Mouse (Mus musculus) embryonic facial prominence, embryonic 14.5 days (tissue): ENCODE data around the gene Tkfc. TPM values are rescaled to one million over a fixed set of nuclear protein-coding genes. Genes with fewer than 3 reads are reported as not detected.

Source experiments
- ATAC-seq: fragments of 200-750 bp; cut with Nextera tagmentation; 2 replicates; pipeline ENCODE4 v1.8.0; 2017; ENCODE audit warnings: low read depth, moderate number of reproducible peaks, moderate TSS enrichment
- DNase-seq: peaks from one replicate; pipeline ENCODE4 v3.0.0-alpha.2; 2015; ENCODE audit warnings: low spot score
- H3K27ac ChIP-seq: fragments of 300-500 bp; sonication (generic); replicated peaks from 2 replicates; pipeline ENCODE4 v1.5.1; 2014; ENCODE audit warnings: low read depth, mild to moderate bottlenecking, low read length, moderate library complexity
- H3K27me3 ChIP-seq: fragments of 300-500 bp; sonication (generic); replicated peaks from 2 replicates; pipeline ENCODE4 v1.6.1; 2014; ENCODE audit warnings: low read length; ENCODE audit not compliant: control insufficient read depth, insufficient read depth
- H3K36me3 ChIP-seq: fragments of 300-500 bp; sonication (generic); 2 replicates; pipeline ENCODE4 v1.6.1; 2014; ENCODE audit warnings: low read length, mixed read lengths; ENCODE audit not compliant: control insufficient read depth, insufficient read depth
- H3K4me1 ChIP-seq: fragments of 300-500 bp; sonication (generic); 2 replicates; pipeline ENCODE4 v1.6.1; 2014; ENCODE audit warnings: antibody characterized with exemption, low read length; ENCODE audit not compliant: control insufficient read depth, insufficient read depth
- H3K4me2 ChIP-seq: fragments of 300-500 bp; sonication (generic); 2 replicates; pipeline ENCODE4 v1.6.1; 2014; ENCODE audit warnings: low read depth, mild to moderate bottlenecking, low read length, moderate library complexity, mixed read lengths
- H3K4me3 ChIP-seq: fragments of 300-500 bp; sonication (generic); 2 replicates; pipeline ENCODE4 v1.5.1; 2014; ENCODE audit warnings: low read depth, mild to moderate bottlenecking, low read length
- H3K9ac ChIP-seq: fragments of 300-500 bp; sonication (generic); 2 replicates; pipeline ENCODE4 v1.6.1; 2014; ENCODE audit warnings: low read depth, mild to moderate bottlenecking, low read length, moderate library complexity, mixed read lengths
- H3K9me3 ChIP-seq: fragments of 300-500 bp; sonication (generic); 2 replicates; pipeline ENCODE4 v1.6.1; 2016; ENCODE audit warnings: low read length; ENCODE audit not compliant: control insufficient read depth
- WGBS: fragments of 180-500 bp; shearing (Covaris S2); extraction: QIAGEN DNeasy Blood & Tissue Kit; methylation state at CpG from one replicate; pipeline ENCODE4 v1.1.7; 2014; 5-methylcytosine and 5-hydroxymethylcytosine counted together
- polyA plus RNA-seq: library from polyadenylated mRNA; unstranded; fragments of >200 nt; fragmentation: Nextera tagmentation; extraction: Ambion mirVana; gene quantifications from 2 replicates; pipeline ENCODE4 v1.2.1, GENCODE M21; 2014

Tkfc gene
- polyA plus RNA-seq, 1 experiment from 2014 or later: 13.9 TPM

DNA sequence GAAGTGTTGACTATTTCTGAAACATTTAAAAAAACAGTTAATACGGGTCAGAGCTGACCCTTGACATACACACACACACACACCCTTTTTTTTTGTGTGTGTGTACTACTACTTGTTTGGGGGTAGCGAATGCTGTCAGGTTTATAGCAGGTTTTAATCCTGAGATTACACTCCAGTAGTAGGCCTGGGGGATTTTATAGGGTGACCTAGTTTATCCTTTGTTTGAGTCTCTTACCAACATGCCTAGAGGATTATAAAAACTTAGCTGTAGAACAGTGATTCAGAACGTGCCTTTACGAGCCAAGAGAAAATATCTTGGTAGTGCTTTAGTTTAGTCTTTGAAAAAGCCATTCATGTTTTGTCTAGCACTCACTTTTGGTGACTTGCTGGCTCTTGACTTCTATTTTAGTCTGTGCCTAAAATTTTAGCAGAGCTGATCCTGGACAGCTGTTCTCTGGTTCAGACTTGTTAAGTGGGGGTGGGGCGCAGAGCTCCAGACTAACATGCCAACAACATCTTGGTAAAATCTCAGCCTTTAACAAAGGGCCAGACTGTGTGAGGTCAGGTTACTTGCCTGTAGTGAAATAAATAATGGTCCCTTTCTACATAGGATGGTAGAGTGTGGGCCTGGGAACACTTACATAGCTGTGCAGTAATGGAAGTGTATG lies 3.3 kb upstream of the Tkfc start:
- no peaks in the 10 kb centered on the region for H3K9me3 ChIP-seq
- peaks cover 10% of the 10 kb centered on the region for H3K4me1 ChIP-seq
- H3K36me3 ChIP-seq: peaks cover 63% of the 10 kb centered on the region
- no peaks in the 10 kb centered on the region for H3K27me3 ChIP-seq
- no peak for ATAC-seq
- DNase-seq: peak; percentile 63
- H3K27ac ChIP-seq: no peak overlapping the region
- whole genome bisulfite sequencing: 79% methylated on average over 5 of the region's 5 CpGs
- H3K9ac ChIP-seq: no peak overlapping the region
- H3K4me3 ChIP-seq: no peak overlapping the region
- H3K4me2 ChIP-seq: no peak overlapping the region

DNA sequence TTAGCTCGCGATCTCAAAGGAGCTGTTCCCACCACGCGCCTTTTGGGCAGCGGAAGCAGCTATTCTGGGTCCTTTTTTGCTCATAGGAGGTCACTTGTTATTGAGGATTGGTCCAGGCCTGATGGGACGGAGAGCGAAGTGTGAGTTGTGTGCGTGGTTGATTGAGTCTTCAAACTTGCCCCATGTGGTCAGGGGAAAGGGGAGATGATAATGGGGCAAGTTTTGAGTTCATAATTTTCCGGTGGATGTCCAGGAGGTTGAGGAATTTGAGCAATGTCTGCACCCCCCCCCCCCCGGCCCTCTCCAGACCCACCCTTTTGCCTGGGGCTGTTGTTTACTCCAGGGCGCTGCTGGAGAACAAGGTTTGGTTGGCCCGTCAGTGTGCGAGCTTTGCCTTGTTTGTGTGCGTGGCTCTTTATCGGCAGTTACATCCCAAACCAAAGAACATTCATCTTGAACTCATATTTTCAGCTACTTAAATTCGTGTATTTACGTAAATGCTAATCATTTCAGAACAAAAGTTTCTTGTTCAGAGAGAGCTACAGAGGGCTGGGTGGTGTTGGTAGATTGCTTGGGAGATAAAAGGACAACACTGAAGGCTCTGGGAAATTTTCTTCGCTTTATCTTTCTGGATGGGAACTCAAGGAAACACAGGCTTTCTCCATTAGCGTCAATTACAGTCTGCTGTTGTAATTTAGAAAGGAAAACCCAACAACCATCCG lies 608 bp upstream of the Tkfc start:
- peaks cover 14% of the 10 kb centered on the region for H3K4me1 ChIP-seq
- no peak; the same call in 1 of the 2 replicates for ATAC-seq
- H3K9ac ChIP-seq: peak overlapping the region; percentile 96
- no peaks in the 10 kb centered on the region for H3K9me3 ChIP-seq
- H3K4me3 ChIP-seq: peak overlapping the region; percentile 88
- H3K36me3 ChIP-seq: peaks cover 37% of the 10 kb centered on the region
- WGBS: 5% methylated on average over 20 of the region's 20 CpGs
- H3K4me2 ChIP-seq: peak overlapping the region; percentile 60
- peak overlapping the region; percentile 93 for H3K27ac ChIP-seq
- H3K27me3 ChIP-seq: no peaks in the 10 kb centered on the region
- DNase-seq: peak; percentile 46

DNA sequence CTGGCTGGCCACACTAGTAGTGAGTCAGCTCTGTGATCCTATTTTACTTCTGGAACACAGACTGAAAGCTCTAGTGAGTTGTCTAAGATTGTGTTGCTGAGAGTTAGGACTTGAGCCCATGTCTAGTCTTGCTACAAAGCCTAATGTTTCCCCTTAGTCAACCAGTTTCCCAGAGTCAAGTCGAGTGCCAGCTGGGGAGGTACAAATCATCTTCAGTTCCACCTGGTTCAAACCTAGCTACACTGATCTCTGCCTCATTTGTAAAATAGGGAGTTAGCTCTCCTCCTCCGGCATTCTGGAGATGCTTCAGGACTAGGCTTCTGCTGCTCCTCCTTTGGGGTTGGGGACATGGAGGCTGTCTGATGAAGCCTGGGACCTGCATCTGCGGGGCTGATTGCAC lies 920 bp downstream of the Tkfc start:
- Histone ChIP-seq H3K4me2 (peak overlapping the region; percentile 67), H3K4me3 (peak overlapping the region; percentile 88), H3K36me3 (peaks cover 32% of the 10 kb centered on the region), H3K9ac (peak overlapping the region; percentile 96), H3K27me3 (no peaks in the 10 kb centered on the region), H3K4me1 (peaks cover 14% of the 10 kb centered on the region), H3K27ac (peak overlapping the region; percentile 90), H3K9me3 (no peaks in the 10 kb centered on the region)
- DNase-seq: no peak
- no peak for ATAC-seq
- WGBS: 38% methylated on average over 3 of the region's 3 CpGs

- Histone ChIP-seq H3K4me2 (no peak overlapping the region), H3K27ac (no peak overlapping the region), H3K27me3 (no peaks in the 10 kb centered on the region), H3K9me3 (no peaks in the 10 kb centered on the region), H3K4me3 (no peak overlapping the region), H3K9ac (no peak overlapping the region; the same call in 1 of the 2 replicates), H3K36me3 (peaks cover 30% of the 10 kb centered on the region), H3K4me1 (peaks cover 14% of the 10 kb centered on the region)
- DNase-seq: no peak
- no peak for ATAC-seq
- 80% methylated on average over 17 of the region's 18 CpGs for WGBS
Observed at GRCm38 (mm10) chr19:10603660-10604523, 1.6 kb downstream of the Tkfc start.

DNA sequence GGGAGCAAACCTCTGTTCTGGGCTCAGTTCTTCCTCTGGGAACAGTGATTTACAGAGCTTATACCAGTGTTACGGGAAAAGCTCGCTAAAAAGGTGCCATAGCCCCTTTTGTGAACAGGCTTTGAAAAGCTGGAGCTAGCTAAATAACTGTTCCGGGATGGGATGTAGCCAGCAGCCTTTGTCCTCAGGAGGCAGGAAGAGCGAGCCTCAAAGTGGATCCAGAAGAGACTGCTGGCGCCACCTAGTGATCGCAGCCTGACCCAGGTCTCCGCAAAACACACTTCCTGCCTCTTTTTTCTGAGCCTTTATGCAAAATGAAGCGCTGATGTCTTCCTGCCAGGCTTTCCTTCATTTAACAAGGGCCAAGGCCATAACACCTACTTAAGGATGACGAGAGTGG lies 2.7 kb downstream of the Tkfc start:
- Histone ChIP-seq H3K4me3 (peak overlapping the region; percentile 32), H3K4me2 (peak overlapping the region; percentile 56), H3K27me3 (no peaks in the 10 kb centered on the region), H3K27ac (peak overlapping the region; percentile 91), H3K9me3 (no peaks in the 10 kb centered on the region), H3K4me1 (peaks cover 14% of the 10 kb centered on the region), H3K9ac (peak overlapping the region; percentile 61), H3K36me3 (peaks cover 28% of the 10 kb centered on the region)
- 2% methylated on average over 9 of the region's 9 CpGs for whole genome bisulfite sequencing
- ATAC-seq: peak; percentile 74
- DNase-seq: peak; percentile 96

DNA sequence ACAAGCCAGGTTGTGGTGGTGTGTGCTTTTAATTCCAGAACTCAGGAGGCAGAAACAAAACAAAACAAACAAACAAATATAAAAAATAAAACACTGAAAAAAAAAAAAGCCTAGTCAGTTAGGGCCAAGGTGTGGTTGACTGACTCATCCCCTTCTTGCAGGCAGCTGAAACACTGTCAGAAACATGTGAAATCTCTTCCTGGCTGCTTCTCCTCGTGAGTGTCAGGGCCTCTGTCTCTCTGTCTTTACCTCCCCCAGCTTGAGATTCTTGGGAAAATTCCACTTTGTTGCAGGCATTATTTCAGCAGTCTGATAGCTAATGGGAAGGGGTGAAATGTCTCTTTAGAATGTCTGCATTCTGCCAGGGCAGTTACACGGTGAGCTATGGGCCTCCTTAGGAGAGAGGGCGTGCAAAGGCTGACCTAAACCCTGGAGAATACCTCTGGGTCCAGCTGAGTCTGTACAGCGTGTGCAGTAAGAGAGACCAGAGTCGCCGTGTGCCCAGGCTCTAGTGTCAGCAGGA lies 3.1 kb downstream of the Tkfc start:
- Histone ChIP-seq H3K4me1 (peaks cover 14% of the 10 kb centered on the region), H3K36me3 (peaks cover 24% of the 10 kb centered on the region; the same call in 1 of the 2 replicates), H3K27ac (peak overlapping the region; percentile 91), H3K9me3 (no peaks in the 10 kb centered on the region), H3K27me3 (no peaks in the 10 kb centered on the region), H3K9ac (peak overlapping the region; percentile 61), H3K4me2 (peak overlapping the region; percentile 56), H3K4me3 (peak overlapping the region; percentile 32)
- DNase-seq: no peak
- WGBS: 6% methylated on average over 6 of the region's 6 CpGs
- ATAC-seq: peak; percentile 16; the same call in 1 of the 2 replicates

DNA sequence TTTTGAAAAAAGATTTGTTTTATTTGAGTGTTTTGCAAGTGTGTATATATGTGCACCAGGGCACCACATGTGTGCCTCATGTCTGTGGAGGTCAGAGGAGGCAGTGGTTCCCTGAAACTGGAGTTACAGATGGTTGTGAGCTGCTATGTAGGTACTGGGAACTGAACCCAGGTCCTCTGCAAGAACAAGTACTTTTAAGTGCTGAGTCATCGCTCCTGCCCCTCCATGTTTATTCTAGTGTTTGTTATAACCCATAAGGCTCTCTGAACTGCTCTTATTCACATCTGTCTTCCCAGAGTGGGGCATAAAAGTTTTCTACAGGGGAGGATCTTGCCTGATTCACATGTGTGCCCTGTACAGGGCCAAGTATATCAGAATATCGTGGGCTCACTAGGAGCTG lies 5.8 kb downstream of the Tkfc start:
- Histone ChIP-seq H3K27me3 (no peaks in the 10 kb centered on the region), H3K4me2 (no peak overlapping the region), H3K9ac (no peak overlapping the region), H3K4me3 (no peak overlapping the region), H3K4me1 (peaks cover 7% of the 10 kb centered on the region; the same call in 1 of the 2 replicates), H3K9me3 (no peaks in the 10 kb centered on the region), H3K36me3 (peaks cover 29% of the 10 kb centered on the region; the same call in 1 of the 2 replicates), H3K27ac (no peak overlapping the region)
- WGBS: 81% methylated on average over 2 of the region's 2 CpGs
- DNase-seq (no peak), ATAC-seq (no peak)

DNA sequence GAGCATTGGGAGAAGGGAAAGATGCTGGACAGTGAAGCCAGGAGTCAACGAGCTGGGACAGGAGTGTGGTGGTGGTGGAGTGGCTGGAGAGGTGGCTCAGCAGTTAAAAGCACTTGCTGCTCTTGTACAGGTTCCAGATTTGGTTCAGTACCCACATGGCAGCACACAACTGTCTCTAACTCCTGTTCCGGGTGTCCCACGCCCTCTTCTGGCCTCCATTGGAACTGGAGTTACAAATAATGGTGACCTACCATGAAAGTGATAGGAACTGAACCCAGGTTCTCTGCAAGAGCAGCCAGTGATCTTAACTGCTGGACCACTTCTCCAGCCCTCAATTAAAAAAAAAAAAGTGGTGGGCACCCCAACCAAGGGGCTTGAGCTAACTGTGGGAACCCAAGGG lies 7.3 kb downstream of the Tkfc start:
- H3K4me3 ChIP-seq: no peak overlapping the region
- H3K4me2 ChIP-seq: no peak overlapping the region
- WGBS: 39% methylated on average over 3 of the region's 3 CpGs
- DNase-seq (no peak), ATAC-seq (no peak)
- H3K27ac ChIP-seq: no peak overlapping the region
- no peak overlapping the region for H3K9ac ChIP-seq
- H3K27me3 ChIP-seq: no peaks in the 10 kb centered on the region
- peaks cover 32% of the 10 kb centered on the region for H3K36me3 ChIP-seq
- 0 out of 2 replicates have a peak, but pooled peaks cover 3% of the 10 kb centered on the region for H3K4me1 ChIP-seq
- H3K9me3 ChIP-seq: no peaks in the 10 kb centered on the region
